ENCODE assay signal across 17 mouse cellular contexts in genomic region chr12:86064796-86065195, GRCm38 (mm10). TPM values are rescaled to one million over a fixed set of nuclear protein-coding genes. Genes with fewer than 3 reads are reported as not detected.
"Had no signal": no experiment of that assay in that cellular context is flagged by ENCODE, and none has a peak within 500 bp of the region (broad histone marks: within the 10 kb centered on the region; RNA-seq: fewer than 3 reads in every experiment).

No protein-coding gene starts in this region.

- DNase-seq: retina, postnatal 1 day; right cerebral cortex, adult 18-20 months; right cerebral cortex, postnatal 14 days; right cerebral cortex, postnatal 25 days; right cerebral cortex, postnatal 4 days; spleen, adult 18-20 months; thymus, adult 18-20 months; thymus, adult 2 months; thymus, postnatal 14 days; thymus, postnatal 25 days; thymus, postnatal 36 days; thymus, postnatal 4 days had no signal

- H3K4me1 ChIP-seq: neural tube, embryonic 13.5 days; neural tube, embryonic 15.5 days; stomach, embryonic 15.5 days had no signal

- H3K27ac ChIP-seq: neural tube, embryonic 13.5 days; neural tube, embryonic 15.5 days; stomach, embryonic 15.5 days; stomach, postnatal 0 days had no signal

- H3K9ac ChIP-seq: neural tube, embryonic 13.5 days; neural tube, embryonic 15.5 days; stomach, embryonic 15.5 days had no signal

- H3K4me3 ChIP-seq: neural tube, embryonic 13.5 days; neural tube, embryonic 15.5 days; stomach, embryonic 15.5 days had no signal

- H3K27me3 ChIP-seq: neural tube, embryonic 13.5 days; neural tube, embryonic 15.5 days; stomach, embryonic 15.5 days had no signal

RNA-seq across cellular contexts. Expression of gene Ift43, which starts 17.5 kb away (rescaled TPM):
- total RNA-seq: neutrophil, adult 5-6 weeks had no signal
